Mouse (Mus musculus) neutrophil, adult 83 days (primary cell): ENCODE results near the gene Gm18336. TPM values are rescaled to one million over a fixed set of nuclear protein-coding genes. Genes with fewer than 3 reads are reported as not detected.

Source experiments
- total RNA-seq, 2 experiments: library from RNA; stranded (reverse); gene quantifications; one replicate each; pipeline ENCODE4 v1.2.4; 2023

Gene Gm18336
- total RNA-seq: not detected

DNA sequence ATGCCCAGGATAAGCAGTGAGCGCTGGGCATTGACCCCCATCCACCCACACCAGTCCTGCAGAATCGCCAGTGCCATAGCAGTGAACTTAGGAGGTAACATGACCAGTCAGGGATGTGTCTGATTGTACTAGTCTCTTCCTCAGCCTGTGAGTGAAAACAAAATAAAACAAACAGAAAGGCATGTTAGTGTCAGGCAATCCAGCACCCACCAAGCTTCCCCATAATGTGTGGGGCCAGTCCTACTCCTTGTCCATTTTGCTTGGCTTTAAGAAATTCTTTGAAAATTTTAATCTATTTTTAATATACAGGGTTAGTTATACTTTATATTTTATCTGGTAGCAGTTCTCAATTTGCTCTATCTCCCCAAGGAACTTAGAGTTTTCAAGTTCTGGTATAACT, at the start of gene Gm18336:
TSS of gene Gm18336 (minus strand) at position 101 of the 400 bp plus-strand sequence.

DNA sequence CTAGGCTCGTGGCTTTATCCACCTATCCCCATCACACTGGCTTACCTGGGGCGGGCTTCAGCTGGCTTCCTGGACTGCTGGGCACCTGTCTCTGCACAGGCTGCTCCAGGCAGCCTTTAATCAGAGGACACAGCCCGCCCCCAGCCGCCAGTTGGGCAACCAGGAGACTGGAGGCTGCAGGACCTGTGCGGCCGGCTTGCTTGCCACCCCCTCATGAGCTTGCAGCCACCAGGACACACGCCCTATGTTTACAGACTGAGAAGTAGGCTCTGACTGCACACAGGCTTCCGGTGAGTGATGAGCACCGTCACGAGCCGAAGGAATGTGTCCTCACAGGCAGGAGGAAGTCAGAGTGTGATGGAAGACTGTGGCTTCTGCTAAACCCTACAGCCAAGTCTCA, 36.7 kb upstream of the Gm18336 start, which contains the start of gene Trex2:
TSS of gene Trex2 (minus strand) at position 93 of the 400 bp plus-strand sequence.

DNA sequence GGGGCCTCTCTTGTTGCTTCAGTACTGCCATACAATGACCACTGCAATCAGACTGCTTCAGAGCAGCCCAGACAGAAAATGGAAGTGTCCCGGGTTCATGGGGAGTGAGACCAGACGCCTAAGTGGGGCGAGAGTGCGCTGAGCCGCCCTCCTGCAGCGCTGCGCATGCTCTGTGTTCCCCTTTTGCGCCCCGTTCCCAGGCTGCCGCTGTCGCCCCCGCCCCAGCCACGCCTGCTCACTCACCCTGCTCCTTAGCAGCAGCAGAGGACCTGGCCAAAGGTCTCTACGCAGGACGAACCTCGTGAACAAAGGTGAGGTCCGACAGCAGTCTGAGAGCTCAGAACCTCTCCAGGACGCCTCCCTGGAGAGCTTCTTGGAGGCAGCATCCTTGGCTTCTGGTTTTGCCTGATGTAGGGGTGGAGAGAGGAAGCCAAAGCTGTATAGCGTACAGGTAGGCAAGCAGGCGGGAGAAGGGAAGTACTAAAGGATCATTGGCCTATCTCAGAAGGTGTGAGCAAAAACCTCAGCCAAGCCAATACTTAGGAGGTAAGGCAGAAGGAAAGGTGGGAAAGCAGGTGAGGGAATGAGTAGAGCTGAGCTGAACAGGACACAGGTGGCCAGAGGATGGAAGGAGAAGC, 12.5 kb upstream of the Gm18336 start, which contains the start of gene Zfp92:
TSS of gene Zfp92 (plus strand) at position 217 of the 638 bp plus-strand sequence.

Other genes with a start within 250 kb of the Gm18336 start
- gene Xlr5b, start 249.9 kb downstream of the Gm18336 start, total RNA-seq: not detected
- gene DXBay18, start 249.3 kb downstream of the Gm18336 start, total RNA-seq: not detected
- not detected for gene Spin2d, start 221.7 kb downstream of the Gm18336 start, total RNA-seq
- gene Xlr3b, start 206.5 kb downstream of the Gm18336 start, total RNA-seq: 1 to 10 TPM in 1 of 2 experiments, under 1 TPM in 1; 0.26 to 2.4 TPM
- 1 to 10 TPM in 1 of 2 experiments, not detected in 1; 3.1 TPM for gene Xlr4b, start 184.4 kb downstream of the Gm18336 start, total RNA-seq
- 1 to 10 TPM; 3.6 to 4.1 TPM for gene F8a, start 170.4 kb downstream of the Gm18336 start, total RNA-seq
- 1 to 10 TPM; 1.6 to 3.3 TPM for gene Xlr4c, start 155.6 kb downstream of the Gm18336 start, total RNA-seq
- not detected for gene Xlr3c, start 133.3 kb downstream of the Gm18336 start, total RNA-seq
- not detected for gene Xlr5a, start 105.8 kb downstream of the Gm18336 start, total RNA-seq
- gene Xlr5c, start 105.8 kb downstream of the Gm18336 start, total RNA-seq: not detected
- not detected for gene Gm45015, start 61.9 kb downstream of the Gm18336 start, total RNA-seq
- 1 to 10 TPM; 4.6 to 7.0 TPM for gene Zfp275, start 56.1 kb downstream of the Gm18336 start, total RNA-seq
- gene Zfp92, start 12.4 kb upstream of the Gm18336 start, total RNA-seq: not detected
- gene Trex2, start 36.6 kb upstream of the Gm18336 start, total RNA-seq: not detected
- 1 to 10 TPM; 8.5 to 9.3 TPM for gene Haus7, start 60.3 kb upstream of the Gm18336 start, total RNA-seq
- gene Bgn, start 84.9 kb upstream of the Gm18336 start, total RNA-seq: 10 to 100 TPM in 1 of 2 experiments, 1 to 10 TPM in 1; 6.6 to 12.2 TPM
- not detected for gene Atp2b3, start 104.3 kb upstream of the Gm18336 start, total RNA-seq
- gene Dusp9, start 240.7 kb upstream of the Gm18336 start, total RNA-seq: under 1 TPM in 1 of 2 experiments, not detected in 1; 0.15 TPM